Mouse (Mus musculus): Measurements from ENCODE around the gene Ctnnd2. TPM values are rescaled to one million over a fixed set of nuclear protein-coding genes. Genes with fewer than 3 reads are reported as not detected.

Gene Ctnnd2
- polyA plus RNA-seq, 1 experiment = 0.31 TPM

DNA sequence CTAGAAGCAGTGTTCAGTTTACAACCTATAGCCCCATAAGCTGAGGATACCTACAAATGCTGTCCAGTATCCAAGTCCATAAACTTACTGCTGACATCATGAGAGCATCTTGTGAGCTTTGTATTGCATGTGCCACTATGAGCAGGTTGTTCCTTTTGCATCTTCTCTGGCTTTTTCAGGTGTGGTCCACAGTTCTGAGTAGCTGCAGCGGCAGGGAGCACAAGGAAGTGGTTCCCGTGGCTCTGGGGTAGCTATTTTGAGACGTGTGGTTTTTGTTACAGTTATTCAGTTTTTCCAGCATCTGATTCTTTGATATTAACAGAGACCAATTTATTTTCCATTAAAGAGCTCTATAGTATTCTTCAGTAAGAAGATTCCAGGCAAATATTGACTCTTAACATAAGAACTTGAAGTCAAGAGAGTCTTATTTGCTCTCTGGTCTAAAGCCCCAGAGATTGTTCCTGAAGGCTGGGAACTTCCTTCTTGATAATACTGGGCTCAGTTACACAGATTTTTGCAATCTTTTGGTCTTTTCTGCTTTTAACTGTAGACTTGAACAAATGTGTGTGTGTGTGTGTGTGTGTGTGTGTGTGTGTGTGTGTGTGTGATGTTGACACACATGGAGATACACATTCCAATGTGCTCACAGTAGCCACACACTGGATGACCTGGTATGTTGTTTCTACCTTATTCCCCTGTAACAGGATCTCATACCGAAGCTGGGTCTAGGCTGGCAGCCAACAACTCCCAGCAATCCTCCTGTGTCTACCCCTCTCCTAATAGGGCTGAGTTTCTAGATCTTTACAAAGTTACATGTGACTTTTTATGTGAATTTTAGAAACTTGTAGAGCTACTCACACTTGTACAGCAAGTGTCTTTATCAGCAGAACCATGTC lies 514.1 kb downstream of the Ctnnd2 start:
- DNase-seq (ENCODE audit: low read depth, low spot score) = no peak
- WGBS = 46% methylated on average over 4 of the region's 4 CpGs

- 72% methylated on average over 6 of the region's 6 CpGs for WGBS
- no peak for DNase-seq (ENCODE audit: low read depth, low spot score)
These were observed 521.4 kb downstream of the Ctnnd2 start for GRCm38 (mm10) chr15:30693754-30694205.

- WGBS = 68% methylated on average over 1 of the region's 1 CpGs
- no peak for DNase-seq (ENCODE audit: low read depth, low spot score)
These were observed 521.9 kb downstream of the Ctnnd2 start for GRCm38 (mm10) chr15:30694286-30694685.

GRCm38 (mm10) chr15:30695859-30696258 lies 523.5 kb downstream of the Ctnnd2 start:
- 95% methylated on average over 6 of the region's 6 CpGs for WGBS
- DNase-seq (ENCODE audit: low read depth, low spot score) = no peak

- WGBS = 74% methylated on average over 5 of the region's 5 CpGs
- DNase-seq (ENCODE audit: low read depth, low spot score) = no peak
These were observed 525.0 kb downstream of the Ctnnd2 start for GRCm38 (mm10) chr15:30697356-30697755.

GRCm38 (mm10) chr15:30700762-30701161 lies 528.4 kb downstream of the Ctnnd2 start:
- WGBS = 60% methylated on average over 6 of the region's 6 CpGs
- DNase-seq (ENCODE audit: low read depth, low spot score) = no peak

- WGBS = 66% methylated on average over 5 of the region's 5 CpGs
These were observed 529.2 kb downstream of the Ctnnd2 start for GRCm38 (mm10) chr15:30701592-30701991.

DNA sequence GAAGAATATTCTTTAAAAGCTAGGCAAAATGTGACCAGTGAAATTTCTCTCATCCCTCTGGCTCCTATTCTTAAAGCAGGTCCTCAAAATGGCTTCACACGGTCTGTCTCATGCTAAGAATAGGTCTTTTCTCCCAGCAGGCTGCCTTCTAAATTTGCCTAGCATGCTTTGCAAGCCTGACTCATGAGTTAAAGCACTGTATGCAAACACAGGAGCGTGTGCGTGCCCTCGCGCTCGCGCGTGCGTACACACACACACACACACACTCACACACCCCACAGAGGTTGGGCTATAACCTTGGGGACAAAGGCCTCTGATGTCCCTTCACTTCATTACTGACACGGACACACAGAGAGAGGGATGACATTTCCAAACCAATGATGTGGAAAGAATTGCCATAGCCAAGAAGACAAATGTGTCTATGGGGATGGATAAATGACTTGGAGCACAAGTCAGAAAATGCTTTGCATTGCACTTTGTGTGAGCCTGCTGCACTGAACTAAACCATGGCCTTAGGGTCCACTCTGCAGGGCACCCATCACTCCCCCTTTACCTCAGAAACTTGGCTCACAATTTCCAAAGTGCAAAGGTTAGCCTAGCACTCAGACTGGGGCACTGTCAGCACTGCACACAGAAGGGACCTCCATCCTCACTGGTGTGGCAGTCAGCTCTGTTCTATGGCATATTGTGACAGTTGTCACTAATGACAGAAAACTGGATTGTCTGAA lies 536.8 kb downstream of the Ctnnd2 start:
- no peak for DNase-seq (ENCODE audit: low read depth, low spot score)
- 53% methylated on average over 10 of the region's 10 CpGs for WGBS

More at GRCm38 (mm10) chr15:30701592-30701991, 529.2 kb downstream of the Ctnnd2 start:
- no peak for DNase-seq (ENCODE audit: low read depth, low spot score)

- no peak for DNase-seq (ENCODE audit: low read depth, low spot score)
- WGBS = 77% methylated on average over 2 of the region's 2 CpGs
These were observed 537.3 kb downstream of the Ctnnd2 start for GRCm38 (mm10) chr15:30709754-30710105.

- no peak for DNase-seq (ENCODE audit: low read depth, low spot score)
- 94% methylated on average over 2 of the region's 2 CpGs for WGBS
These were observed 542.4 kb downstream of the Ctnnd2 start for GRCm38 (mm10) chr15:30714823-30715222.

DNA sequence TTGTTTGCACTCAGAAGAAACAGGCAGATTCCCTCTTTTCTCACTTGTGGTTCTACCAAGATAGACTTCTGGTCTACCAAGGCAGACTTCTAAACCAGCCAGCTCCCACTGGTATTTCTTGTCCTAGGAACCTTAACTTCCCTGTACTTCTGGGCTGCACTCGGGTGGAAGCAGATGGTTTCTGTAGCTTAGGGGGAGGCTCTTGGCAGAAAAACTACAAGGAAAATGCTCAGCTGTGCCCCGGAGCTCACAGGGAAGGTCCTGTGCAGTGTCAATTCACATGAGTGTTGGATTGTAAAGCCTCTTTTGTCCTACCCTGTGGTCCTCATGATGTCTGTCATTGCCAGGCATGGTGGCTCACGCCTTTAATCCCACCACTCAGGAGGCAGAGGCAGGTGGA lies 546.4 kb downstream of the Ctnnd2 start:
- DNase-seq (ENCODE audit: low read depth, low spot score) = no peak
- WGBS = 73% methylated on average over 3 of the region's 3 CpGs

GRCm38 (mm10) chr15:30719226-30719625 lies 546.8 kb downstream of the Ctnnd2 start:
- DNase-seq (ENCODE audit: low read depth, low spot score) = no peak
- 43% methylated on average over 2 of the region's 2 CpGs for WGBS

DNA sequence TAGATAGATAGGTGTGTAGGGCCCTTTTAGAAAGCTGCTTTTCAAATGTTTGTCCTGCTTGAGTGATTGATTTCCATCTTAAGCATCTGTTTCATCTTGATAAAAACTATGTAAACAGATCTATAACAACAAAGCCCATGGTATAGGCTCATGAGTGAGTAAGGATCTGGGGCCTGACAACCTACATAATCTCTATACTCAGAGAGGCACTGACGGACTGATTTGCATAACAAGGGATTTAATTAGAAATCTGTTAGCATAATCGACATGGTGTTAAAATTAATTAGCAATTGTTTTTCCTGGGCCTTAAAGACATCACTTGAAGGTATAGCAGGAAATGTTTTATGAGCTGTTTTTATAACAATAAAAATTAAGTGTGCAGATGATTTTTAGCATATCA lies 548.7 kb downstream of the Ctnnd2 start:
- no peak for DNase-seq (ENCODE audit: low read depth, low spot score)

GRCm38 (mm10) chr15:30726066-30726465 lies 553.7 kb downstream of the Ctnnd2 start:
- 87% methylated on average over 5 of the region's 5 CpGs for WGBS

More for the DNA sequence above, 548.7 kb downstream of the Ctnnd2 start:
- 76% methylated on average over 2 of the region's 2 CpGs for WGBS

GRCm38 (mm10) chr15:30738178-30738577 lies 565.8 kb downstream of the Ctnnd2 start:
- no peak for DNase-seq (ENCODE audit: low read depth, low spot score)
- 70% methylated on average over 4 of the region's 4 CpGs for WGBS

More at GRCm38 (mm10) chr15:30726066-30726465, 553.7 kb downstream of the Ctnnd2 start:
- no peak for DNase-seq (ENCODE audit: low read depth, low spot score)

GRCm38 (mm10) chr15:30740728-30741127 lies 568.3 kb downstream of the Ctnnd2 start:
- peak; percentile 2 for DNase-seq (ENCODE audit: low read depth, low spot score)
- 17% methylated on average over 6 of the region's 6 CpGs for WGBS

- DNase-seq (ENCODE audit: low read depth, low spot score) = no peak
- WGBS = 57% methylated on average over 2 of the region's 2 CpGs
These were observed 585.6 kb downstream of the Ctnnd2 start for GRCm38 (mm10) chr15:30757991-30758390.

DNA sequence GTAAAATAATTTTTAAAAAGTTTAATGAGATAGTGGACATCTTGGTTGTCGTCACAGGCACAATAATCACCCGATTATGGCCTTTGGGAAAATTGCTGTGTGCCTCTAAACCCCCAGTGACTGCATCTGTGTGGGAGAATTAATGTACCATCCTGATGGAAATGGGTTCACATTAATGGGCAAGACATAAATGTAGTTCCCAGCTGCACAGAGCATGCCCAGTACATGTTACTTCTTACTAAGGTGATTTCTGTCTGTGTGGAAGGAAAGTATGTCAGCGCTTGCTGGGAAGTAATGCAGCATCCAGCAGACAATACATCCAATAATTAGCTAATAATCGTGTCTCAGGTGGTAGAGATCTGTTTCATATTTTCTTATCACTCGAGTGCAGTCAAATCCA lies 589.8 kb downstream of the Ctnnd2 start:
- 72% methylated on average over 5 of the region's 5 CpGs for WGBS
- no peak for DNase-seq (ENCODE audit: low read depth, low spot score)

DNA sequence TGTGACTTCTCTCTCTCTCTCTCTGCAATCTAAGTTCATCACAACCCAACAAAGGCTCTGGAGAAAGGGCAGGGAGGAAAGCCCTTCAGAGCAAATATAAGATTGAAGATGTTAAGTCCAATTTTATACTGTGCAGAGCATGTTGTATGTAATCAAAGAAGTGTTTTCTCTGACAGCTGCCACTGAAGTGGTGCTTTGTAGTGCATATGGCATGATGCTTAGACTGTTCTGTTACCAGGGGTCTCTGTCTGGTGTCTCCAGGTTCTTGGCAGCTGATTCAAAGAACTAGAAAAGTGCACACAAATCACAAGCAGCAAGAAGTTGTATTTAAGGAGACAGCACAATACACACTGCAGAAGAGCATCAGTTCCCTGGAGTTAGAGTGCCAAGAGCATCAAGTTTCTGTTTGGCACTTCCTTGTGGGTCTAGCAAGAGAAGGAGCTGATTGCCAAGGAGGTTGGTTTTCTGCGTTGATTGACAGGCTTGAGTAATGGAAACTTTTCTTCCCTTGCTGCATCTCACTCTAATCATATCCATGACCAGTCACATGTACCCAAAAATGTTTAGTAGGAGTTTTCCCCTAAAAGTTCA lies 590.4 kb downstream of the Ctnnd2 start:
- DNase-seq (ENCODE audit: low read depth, low spot score) = no peak
- WGBS = 77% methylated on average over 1 of the region's 1 CpGs

- WGBS = 88% methylated on average over 7 of the region's 7 CpGs
- no peak for DNase-seq (ENCODE audit: low read depth, low spot score)
These were observed 604.5 kb downstream of the Ctnnd2 start for GRCm38 (mm10) chr15:30776931-30777330.

Data from large intestine, adult 2 months (tissue).